9 mouse cellular contexts compared by ENCODE assay signal in genomic region chr13:91697011-91697410, GRCm38 (mm10). TPM values are rescaled to one million over a fixed set of nuclear protein-coding genes. Genes with fewer than 3 reads are reported as not detected.
DNase-seq lines count a peak whose midpoint lies in the region; ATAC-seq and TF ChIP-seq lines count a peak whose summit lies in the region.
"Had no signal": no experiment of that assay in that cellular context is flagged by ENCODE, and none has a peak within 500 bp of the region (broad histone marks: within the 10 kb centered on the region; RNA-seq: fewer than 3 reads in every experiment).

No protein-coding gene starts in this region.

- DNase-seq in adrenal gland, postnatal 10 days, result peak; percentile 50
- no peak for DNase-seq in adrenal gland, adult 18-20 months (ENCODE audit: low spot score in 2 of 2)
- DNase-seq in midbrain, embryonic 10.5 days (ENCODE audit: low spot score), result no peak
- peak; percentile 14 to 40 for DNase-seq in cerebellum, postnatal 25 days
- DNase-seq in lung, postnatal 0 days (ENCODE audit: low spot score), result peak; percentile 66
- no peak for DNase-seq in stomach, postnatal 0 days (ENCODE audit: low spot score)

- H3K27me3 ChIP-seq in midbrain, embryonic 13.5 days, result no peaks in the 10 kb centered on the region
- H3K27me3 ChIP-seq in midbrain, embryonic 10.5 days (ENCODE audit: low read depth, poor library complexity, severe bottlenecking), result no peaks in the 10 kb centered on the region
- no peaks in the 10 kb centered on the region for H3K27me3 ChIP-seq in hindbrain, embryonic 16.5 days (replicated peaks; ENCODE audit: control insufficient read depth, insufficient read depth, low read length)
- H3K27me3 ChIP-seq in lung, postnatal 0 days (replicated peaks; ENCODE audit: insufficient read depth, low read length), result no peaks in the 10 kb centered on the region
- H3K27me3 ChIP-seq in stomach, postnatal 0 days (ENCODE audit: control insufficient read depth, insufficient read depth, low read length), result no peaks in the 10 kb centered on the region
- H3K27me3 ChIP-seq: heart, embryonic 15.5 days had no signal

- H3K27ac ChIP-seq in midbrain, embryonic 13.5 days, result no peak overlapping the region
- H3K27ac ChIP-seq in midbrain, embryonic 10.5 days (replicated peaks), result no peak overlapping the region
- H3K27ac ChIP-seq in hindbrain, embryonic 16.5 days (ENCODE audit: low read depth, low read length), result no peak overlapping the region
- H3K27ac ChIP-seq in lung, postnatal 0 days (ENCODE audit: low read length), result no peak overlapping the region
- no peak overlapping the region for H3K27ac ChIP-seq in stomach, postnatal 0 days (replicated peaks)

- H3K4me2 ChIP-seq in midbrain, embryonic 13.5 days (replicated peaks), result no peak overlapping the region
- no peak overlapping the region for H3K4me2 ChIP-seq in hindbrain, embryonic 16.5 days (ENCODE audit: low read length)
- no peak overlapping the region for H3K4me2 ChIP-seq in lung, postnatal 0 days (replicated peaks; ENCODE audit: low read depth, low read length)
- H3K4me2 ChIP-seq in stomach, postnatal 0 days (replicated peaks; ENCODE audit: low read depth), result no peak overlapping the region
- H3K4me2 ChIP-seq: heart, embryonic 15.5 days had no signal

- TF ChIP-seq EP300 in lung, postnatal 0 days (IDR thresholded peaks at IDR 0.05), result no peak
- no peak for TF ChIP-seq EP300 in stomach, postnatal 0 days (optimal IDR thresholded peaks at IDR 0.05)

- 38% methylated on average over 3 of the region's 3 CpGs for WGBS in midbrain, embryonic 13.5 days
- WGBS in midbrain, embryonic 10.5 days, result 42% methylated on average over 3 of the region's 3 CpGs
- WGBS in hindbrain, embryonic 16.5 days, result 22% methylated on average over 3 of the region's 3 CpGs
- whole genome bisulfite sequencing in lung, postnatal 0 days, result 26% methylated on average over 3 of the region's 3 CpGs
- 31% methylated on average over 3 of the region's 3 CpGs for WGBS in stomach, postnatal 0 days

- peak; percentile 46; the same call in 1 of the 2 replicates for ATAC-seq in midbrain, embryonic 13.5 days
- peak; percentile 43; the same call in 1 of the 2 replicates for ATAC-seq in hindbrain, embryonic 16.5 days
- no peak for ATAC-seq in lung, postnatal 0 days
- no peak for ATAC-seq in stomach, postnatal 0 days (ENCODE audit: low FRiP score, low TSS enrichment)

- H3K4me3 ChIP-seq in midbrain, embryonic 13.5 days (replicated peaks), result no peak overlapping the region
- H3K4me3 ChIP-seq in midbrain, embryonic 10.5 days, result no peak overlapping the region
- no peak overlapping the region for H3K4me3 ChIP-seq in hindbrain, embryonic 16.5 days (ENCODE audit: low read length)
- no peak overlapping the region for H3K4me3 ChIP-seq in lung, postnatal 0 days (ENCODE audit: low read depth, low read length)
- no peak overlapping the region for H3K4me3 ChIP-seq in stomach, postnatal 0 days (ENCODE audit: low read depth, low read length)
- H3K4me3 ChIP-seq: heart, embryonic 15.5 days had no signal

- no peaks in the 10 kb centered on the region for H3K9me3 ChIP-seq in midbrain, embryonic 13.5 days
- no peaks in the 10 kb centered on the region for H3K9me3 ChIP-seq in midbrain, embryonic 10.5 days (replicated peaks)
- H3K9me3 ChIP-seq in hindbrain, embryonic 16.5 days (ENCODE audit: control insufficient read depth, low read length), result no peaks in the 10 kb centered on the region
- no peaks in the 10 kb centered on the region for H3K9me3 ChIP-seq in lung, postnatal 0 days (ENCODE audit: low read length)
- H3K9me3 ChIP-seq in stomach, postnatal 0 days (ENCODE audit: control insufficient read depth, low read length), result no peaks in the 10 kb centered on the region
- H3K9me3 ChIP-seq: heart, embryonic 15.5 days had no signal

- H3K9ac ChIP-seq in midbrain, embryonic 13.5 days (replicated peaks), result no peak overlapping the region
- H3K9ac ChIP-seq in hindbrain, embryonic 16.5 days (ENCODE audit: low read depth, low read length), result no peak overlapping the region
- no peak overlapping the region for H3K9ac ChIP-seq in lung, postnatal 0 days (replicated peaks; ENCODE audit: low read depth)
- H3K9ac ChIP-seq in stomach, postnatal 0 days (ENCODE audit: low read length), result no peak overlapping the region
- H3K9ac ChIP-seq: heart, embryonic 15.5 days had no signal

- peaks cover 25% of the 10 kb centered on the region for H3K36me3 ChIP-seq in midbrain, embryonic 13.5 days
- peaks cover 26% of the 10 kb centered on the region for H3K36me3 ChIP-seq in midbrain, embryonic 10.5 days
- H3K36me3 ChIP-seq in hindbrain, embryonic 16.5 days (ENCODE audit: control insufficient read depth, insufficient read depth, low read length), result no peaks in the 10 kb centered on the region
- no peaks in the 10 kb centered on the region for H3K36me3 ChIP-seq in lung, postnatal 0 days (ENCODE audit: insufficient read depth, low read length)
- H3K36me3 ChIP-seq in stomach, postnatal 0 days (ENCODE audit: control insufficient read depth, insufficient read depth, low read length), result no peaks in the 10 kb centered on the region

- peak; percentile 74 for TF ChIP-seq CTCF in lung, postnatal 0 days (IDR thresholded peaks at IDR 0.05)
- peak; percentile 79 for TF ChIP-seq CTCF in stomach, postnatal 0 days (IDR thresholded peaks at IDR 0.05; ENCODE audit: low read depth)

- no peaks in the 10 kb centered on the region for H3K4me1 ChIP-seq in midbrain, embryonic 13.5 days (replicated peaks)
- no peaks in the 10 kb centered on the region for H3K4me1 ChIP-seq in midbrain, embryonic 10.5 days
- no peaks in the 10 kb centered on the region for H3K4me1 ChIP-seq in hindbrain, embryonic 16.5 days (ENCODE audit: control insufficient read depth, insufficient read depth, low read depth, low read length)
- no peaks in the 10 kb centered on the region for H3K4me1 ChIP-seq in lung, postnatal 0 days (ENCODE audit: insufficient read depth, low read depth, low read length)
- no peaks in the 10 kb centered on the region for H3K4me1 ChIP-seq in stomach, postnatal 0 days (replicated peaks; ENCODE audit: control insufficient read depth, insufficient read depth)

RNA-seq across cellular contexts. Expression of gene Acot12, which starts 44.3 kb away (rescaled TPM):
- total RNA-seq in adrenal gland, postnatal 10 days (2021), result 10 to 100 TPM in 1 of 2 experiments, 1 to 10 TPM in 1; 8.4 to 19.2 TPM
- 1 to 10 TPM in 1 of 2 experiments, under 1 TPM in 1; 0.93 to 3.5 TPM for total RNA-seq in adrenal gland, adult 18-20 months (2021)
- not detected in 2 replicates for polyA plus RNA-seq in midbrain, embryonic 13.5 days (2015; fragmentation: Nextera tagmentation; extraction: Ambion mirVana)
- not detected in 2 replicates for polyA plus RNA-seq in midbrain, embryonic 10.5 days (2016; fragmentation: Nextera tagmentation; extraction: Ambion mirVana)
- 0.06 and 0.24 TPM in 2 replicates for polyA plus RNA-seq in hindbrain, embryonic 16.5 days (2015; fragmentation: Nextera tagmentation; extraction: Ambion mirVana)
- polyA plus RNA-seq in lung, postnatal 0 days (2015; fragmentation: Nextera tagmentation; extraction: Ambion mirVana), result 0.08 TPM in 1 of 2 replicates, not detected in the other
- 0.15 and 0.18 TPM in 2 replicates for polyA plus RNA-seq in stomach, postnatal 0 days (2015; fragmentation: Nextera tagmentation; extraction: Ambion mirVana)

Comparison
In these comparisons a context has a peak if more than half of its experiments do, and no peak if none do; other contexts are left out.
1. DNase-seq: peak in adrenal gland, postnatal 10 days (single experiment), cerebellum, postnatal 25 days (2 of 2) and lung, postnatal 0 days (single experiment); none in adrenal gland, adult 18-20 months (0 of 2), midbrain, embryonic 10.5 days (single experiment) and stomach, postnatal 0 days (single experiment).
2. ATAC-seq: peak in midbrain, embryonic 13.5 days (single experiment) and hindbrain, embryonic 16.5 days (single experiment); none in lung, postnatal 0 days (single experiment) and stomach, postnatal 0 days (single experiment).